Mouse (Mus musculus) naive thymus-derived CD4-positive, alpha-beta T cell, adult 2 months (primary cell): ENCODE measurements around the gene Dclk1.
"Not testable (repeated sequence)": the region's sequence is repeated elsewhere in the genome, so short reads cannot be mapped to it uniquely, and the experiment has no call there.

Source experiments
- DNase-seq: peaks from one replicate; pipeline ENCODE4 v3.0.0-alpha.2; 2011; ENCODE audit warnings: low read depth

Dclk1 gene

GRCm38 (mm10) chr3:55241730-55242421, at the start of gene Dclk1:
Gene Dclk1 (plus strand): TSS chr3:55242364.
- no peak for DNase-seq

GRCm38 (mm10) chr3:55193351-55193750, 48.8 kb upstream of the Dclk1 start:
- DNase-seq: no peak

- DNase-seq: no peak
Observed at GRCm38 (mm10) chr3:55194792-55195191, 47.4 kb upstream of the Dclk1 start.

- no peak for DNase-seq
Observed at GRCm38 (mm10) chr3:55195581-55196327, 46.4 kb upstream of the Dclk1 start.

GRCm38 (mm10) chr3:55196328-55196710, 45.8 kb upstream of the Dclk1 start:
- DNase-seq: no peak

GRCm38 (mm10) chr3:55203621-55204020, 38.5 kb upstream of the Dclk1 start:
- DNase-seq: not testable (repeated sequence)

- DNase-seq: no peak
Observed at GRCm38 (mm10) chr3:55206413-55206812, 35.8 kb upstream of the Dclk1 start.

- no peak for DNase-seq
Observed at GRCm38 (mm10) chr3:55207665-55208064, 34.5 kb upstream of the Dclk1 start.

GRCm38 (mm10) chr3:55212254-55212653, 29.9 kb upstream of the Dclk1 start:
- no peak for DNase-seq

GRCm38 (mm10) chr3:55213785-55214184, 28.4 kb upstream of the Dclk1 start:
- no peak for DNase-seq

- DNase-seq: no peak
Observed at GRCm38 (mm10) chr3:55214413-55214812, 27.8 kb upstream of the Dclk1 start.

- no peak for DNase-seq
Observed at GRCm38 (mm10) chr3:55222502-55222901, 19.7 kb upstream of the Dclk1 start.

GRCm38 (mm10) chr3:55223862-55224261, 18.3 kb upstream of the Dclk1 start:
- DNase-seq: no peak

- no peak for DNase-seq
Observed at GRCm38 (mm10) chr3:55226501-55227213, 15.5 kb upstream of the Dclk1 start.

- DNase-seq: no peak
Observed at GRCm38 (mm10) chr3:55227214-55227581, 15.0 kb upstream of the Dclk1 start.

- no peak for DNase-seq
Observed at GRCm38 (mm10) chr3:55242422-55243055, 375 bp downstream of the Dclk1 start.

GRCm38 (mm10) chr3:55243056-55243471, 900 bp downstream of the Dclk1 start:
- DNase-seq: no peak

- no peak for DNase-seq
Observed at GRCm38 (mm10) chr3:55244087-55244486, 1.9 kb downstream of the Dclk1 start.

- DNase-seq: no peak
Observed at GRCm38 (mm10) chr3:55246618-55247272, 4.6 kb downstream of the Dclk1 start.

- DNase-seq: no peak
Observed at GRCm38 (mm10) chr3:55248048-55248447, 5.9 kb downstream of the Dclk1 start.

- DNase-seq: no peak
Observed at GRCm38 (mm10) chr3:55248508-55248907, 6.3 kb downstream of the Dclk1 start.

GRCm38 (mm10) chr3:55250631-55251030, 8.5 kb downstream of the Dclk1 start:
- no peak for DNase-seq
